Mouse (Mus musculus): ENCODE measurements around the gene Ralgapb.

GRCm38 (mm10) chr2:158368313-158368712, 41.3 kb upstream of the Ralgapb start:
- TF ChIP-seq CTCF (IDR thresholded peaks at IDR 0.05; ENCODE audit: low read depth, low read length) (no peak), POLR2A (IDR thresholded peaks at IDR 0.05; ENCODE audit: insufficient read depth, low read length) (no peak), EP300 (IDR thresholded peaks at IDR 0.05; ENCODE audit: insufficient read depth, low read depth, low read length) (no peak)
